Mouse (Mus musculus): ENCODE measurements around the gene Foxi1.

DNA sequence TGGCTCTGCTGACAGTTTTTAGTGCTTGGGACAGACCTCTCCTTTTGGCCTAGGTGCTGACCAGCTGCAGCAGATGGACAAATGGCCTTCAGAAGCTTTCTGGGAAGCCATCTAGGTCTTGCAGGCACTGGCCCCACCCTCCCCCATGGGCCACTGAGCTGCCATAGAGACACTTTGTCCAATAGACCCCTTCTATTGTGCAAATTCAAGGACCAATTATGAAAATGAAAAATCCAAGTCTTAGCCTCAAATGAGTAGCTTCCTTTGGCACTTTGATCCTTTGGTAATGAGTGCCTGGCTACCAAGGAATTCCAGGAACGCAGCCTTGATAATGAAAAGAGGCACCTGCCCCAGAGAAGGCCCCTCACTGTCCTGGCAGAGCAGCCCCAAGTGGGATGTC is 36.7 kb downstream of the Foxi1 start:
- TF ChIP-seq MAFK (IDR thresholded peaks at IDR 0.05; ENCODE audit: insufficient read depth, low read depth, low read length): no peak
- TF ChIP-seq HCFC1 (IDR thresholded peaks at IDR 0.05; ENCODE audit: borderline replicate concordance, insufficient read depth, low read length): no peak
- no peak for TF ChIP-seq ZC3H11A (IDR thresholded peaks at IDR 0.05; ENCODE audit: borderline replicate concordance, low read depth, low read length)
- TF ChIP-seq CHD2 (IDR thresholded peaks at IDR 0.05; ENCODE audit: low read depth, low read length): no peak

All from ES-E14 (cell line).